Mouse (Mus musculus) neural tube, embryonic 13.5 days (tissue): Measurements from ENCODE around the gene Srsf1. TPM values are rescaled to one million over a fixed set of nuclear protein-coding genes. Genes with fewer than 3 reads are reported as not detected.

Experiments
- polyA plus RNA-seq: library from polyadenylated mRNA; unstranded; fragments of >200 nt; fragmentation: Nextera tagmentation; extraction: Ambion mirVana; gene quantifications from 2 replicates; pipeline ENCODE4 v1.2.1, GENCODE M21; 2015

Srsf1 gene
- polyA plus RNA-seq, 1 experiment from 2014 or later, result 281 TPM

Other genes starting within 250 kb of the Srsf1 start
- 0.18 and 0.39 TPM in 2 replicates for gene Lpo, start 219.1 kb upstream of the Srsf1 start, polyA plus RNA-seq
- 12.7 and 15.0 TPM in 2 replicates for gene Mks1, start 194.2 kb upstream of the Srsf1 start, polyA plus RNA-seq
- gene Epx, start 171.8 kb upstream of the Srsf1 start, polyA plus RNA-seq, result 0.10 TPM in 1 of 2 replicates, not detected in the other
- gene Olfr462, start 155.1 kb upstream of the Srsf1 start, polyA plus RNA-seq, result not detected in 2 replicates
- not detected in 2 replicates for gene Olfr463, start 150.0 kb upstream of the Srsf1 start, polyA plus RNA-seq
- gene Olfr464, start 126.4 kb upstream of the Srsf1 start, polyA plus RNA-seq, result 0.08 TPM in 1 of 2 replicates, not detected in the other
- gene Dynll2, start 59.8 kb upstream of the Srsf1 start, polyA plus RNA-seq, result 49.1 and 51.2 TPM in 2 replicates
- gene Vezf1, start 20.9 kb downstream of the Srsf1 start, polyA plus RNA-seq, result 53.9 and 62.8 TPM in 2 replicates
- 51.3 and 59.1 TPM in 2 replicates for gene Cuedc1, start 50.7 kb downstream of the Srsf1 start, polyA plus RNA-seq
- 64.2 and 69.4 TPM in 2 replicates for gene Mrps23, start 157.0 kb downstream of the Srsf1 start, polyA plus RNA-seq
- 3.1 and 4.1 TPM in 2 replicates for gene Ccdc182, start 246.7 kb downstream of the Srsf1 start, polyA plus RNA-seq